Mouse (Mus musculus): ENCODE data around the gene Foxo3.

Gene Foxo3

GRCm38 (mm10) chr10:42276507-42277345 is at the start of gene Foxo3:
Foxo3 (minus strand) TSS chr10:42276755.
- DNase-seq (ENCODE audit: low read depth, low spot score) = peak; percentile 92

- no peak for DNase-seq (ENCODE audit: low read depth, low spot score)
These were observed 48.8 kb upstream of the Foxo3 start for GRCm38 (mm10) chr10:42325305-42325704.

GRCm38 (mm10) chr10:42323978-42324377 is 47.4 kb upstream of the Foxo3 start:
- no peak for DNase-seq (ENCODE audit: low read depth, low spot score)

- no peak for DNase-seq (ENCODE audit: low read depth, low spot score)
These were observed 36.7 kb upstream of the Foxo3 start for GRCm38 (mm10) chr10:42313222-42313786.

- DNase-seq (ENCODE audit: low read depth, low spot score) = peak; percentile 39
These were observed 36.0 kb upstream of the Foxo3 start for GRCm38 (mm10) chr10:42312557-42312956.

- DNase-seq (ENCODE audit: low read depth, low spot score) = peak; percentile 39
These were observed 32.1 kb upstream of the Foxo3 start for GRCm38 (mm10) chr10:42308687-42308987.

GRCm38 (mm10) chr10:42307980-42308686 is 31.6 kb upstream of the Foxo3 start:
- DNase-seq (ENCODE audit: low read depth, low spot score) = peak; percentile 85

GRCm38 (mm10) chr10:42306422-42306821 is 29.9 kb upstream of the Foxo3 start:
- no peak for DNase-seq (ENCODE audit: low read depth, low spot score)

- DNase-seq (ENCODE audit: low read depth, low spot score) = no peak
These were observed 24.2 kb upstream of the Foxo3 start for GRCm38 (mm10) chr10:42300805-42301204.

GRCm38 (mm10) chr10:42299967-42300366 is 23.4 kb upstream of the Foxo3 start:
- DNase-seq (ENCODE audit: low read depth, low spot score) = no peak

- no peak for DNase-seq (ENCODE audit: low read depth, low spot score)
These were observed 22.9 kb upstream of the Foxo3 start for GRCm38 (mm10) chr10:42299426-42299825.

GRCm38 (mm10) chr10:42297954-42298353 is 21.4 kb upstream of the Foxo3 start:
- peak; percentile 57 for DNase-seq (ENCODE audit: low read depth, low spot score)

GRCm38 (mm10) chr10:42297109-42297508 is 20.6 kb upstream of the Foxo3 start:
- no peak for DNase-seq (ENCODE audit: low read depth, low spot score)

GRCm38 (mm10) chr10:42296559-42296958 is 20.0 kb upstream of the Foxo3 start:
- no peak for DNase-seq (ENCODE audit: low read depth, low spot score)

GRCm38 (mm10) chr10:42295028-42295427 is 18.5 kb upstream of the Foxo3 start:
- peak; percentile 50 for DNase-seq (ENCODE audit: low read depth, low spot score)

GRCm38 (mm10) chr10:42294392-42294791 is 17.8 kb upstream of the Foxo3 start:
- no peak for DNase-seq (ENCODE audit: low read depth, low spot score)

- DNase-seq (ENCODE audit: low read depth, low spot score) = no peak
These were observed 17.3 kb upstream of the Foxo3 start for GRCm38 (mm10) chr10:42293877-42294276.

GRCm38 (mm10) chr10:42291360-42291759 is 14.8 kb upstream of the Foxo3 start:
- DNase-seq (ENCODE audit: low read depth, low spot score) = peak; percentile 70

GRCm38 (mm10) chr10:42287666-42288065 is 11.1 kb upstream of the Foxo3 start:
- DNase-seq (ENCODE audit: low read depth, low spot score) = peak; percentile 51

- no peak for DNase-seq (ENCODE audit: low read depth, low spot score)
These were observed 1.8 kb upstream of the Foxo3 start for GRCm38 (mm10) chr10:42278307-42278850.

- peak; percentile 99 for DNase-seq (ENCODE audit: low read depth, low spot score)
These were observed 1.1 kb upstream of the Foxo3 start for GRCm38 (mm10) chr10:42277476-42278306.

Data from R1 (cell line).